Mouse (Mus musculus) spleen, adult 2 months (tissue): ENCODE data around the gene Prr11.

Experiments
- CTCF ChIP-seq: fragments of 200-500 bp; IDR thresholded peaks from 2 replicates; pipeline ENCODE4 v1.5.1; 2011; ENCODE audit warnings: mild to moderate bottlenecking, inconsistent platforms; ENCODE audit not compliant: insufficient read depth, insufficient read length, insufficient replicate concordance; ENCODE audit errors: extremely low read depth
- POLR2A ChIP-seq: fragments of 200-500 bp; IDR thresholded peaks from 2 replicates; pipeline ENCODE4 v1.6.1; 2011; ENCODE audit warnings: low read depth, low read length, inconsistent platforms

DNA sequence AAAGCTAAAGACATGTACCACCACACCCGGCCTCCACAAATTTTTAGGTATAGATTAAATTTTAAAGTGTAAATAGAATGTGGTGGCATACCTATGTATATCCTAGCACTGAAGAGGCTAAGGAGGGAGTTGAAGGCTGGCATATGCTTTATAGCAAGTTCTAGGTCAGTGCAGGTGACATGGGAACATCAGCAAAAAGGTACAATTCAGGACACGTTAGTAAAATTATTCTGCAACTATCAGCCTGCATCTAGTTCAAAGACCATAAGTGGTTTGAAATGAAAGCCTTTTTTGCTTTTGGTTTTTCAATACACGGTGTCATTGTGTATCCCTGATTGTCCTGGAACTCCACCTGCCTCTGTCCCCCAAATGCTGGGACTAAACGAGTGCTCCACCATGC lies 17.1 kb upstream of the Prr11 start:
- no peak for TF ChIP-seq POLR2A
- no peak for TF ChIP-seq CTCF
